Mouse (Mus musculus) ES-E14 (cell line): ENCODE measurements around the gene Isx. TPM values are rescaled to one million over a fixed set of nuclear protein-coding genes. Genes with fewer than 3 reads are reported as not detected.

Source experiments
- DNase-seq: peaks from one replicate; pipeline ENCODE4 v3.0.0-alpha.2; 2013; ENCODE audit warnings: low read depth, low spot score
- H3K27ac ChIP-seq: 2 replicates; pipeline ENCODE4 v1.5.1; 2012; ENCODE audit warnings: low read depth, mild to moderate bottlenecking, low read length, moderate library complexity, mixed read lengths; ENCODE audit not compliant: poor library complexity, insufficient read depth, severe bottlenecking
- H3K36me3 ChIP-seq: 2 replicates; pipeline ENCODE4 v1.6.1; 2012; ENCODE audit warnings: mild to moderate bottlenecking, low read length, moderate library complexity, mixed read lengths; ENCODE audit not compliant: control insufficient read depth, poor library complexity, insufficient read depth, severe bottlenecking
- H3K4me1 ChIP-seq, 2 experiments: fragments of 150-350 bp in 1 of 2; sonication (generic) in 1 of 2; 2 replicates each; pipeline ENCODE4 v1.6.1; 2012; ENCODE audit warnings: low read length in 2 of 2, mild to moderate bottlenecking in 1 of 2, mixed read lengths in 1 of 2; ENCODE audit not compliant: control insufficient read depth in 2 of 2, insufficient read depth in 2 of 2, poor library complexity in 1 of 2
- H3K4me3 ChIP-seq, 2 experiments: fragments of 150-350 bp in 1 of 2; sonication (generic) in 1 of 2; 2 replicates each; pipeline ENCODE4 v1.5.1; 2012; ENCODE audit warnings: low read length in 2 of 2, low read depth in 1 of 2, mild to moderate bottlenecking in 1 of 2, mixed read lengths in 1 of 2; ENCODE audit not compliant: insufficient read depth in 1 of 2, poor library complexity in 1 of 2, severe bottlenecking in 1 of 2
- H3K9ac ChIP-seq: 2 replicates; pipeline ENCODE4 v1.6.1; 2012; ENCODE audit warnings: low read depth, mild to moderate bottlenecking, low read length, mixed read lengths; ENCODE audit not compliant: poor library complexity, insufficient read depth, severe bottlenecking
- H3K9me3 ChIP-seq: fragments of 150-350 bp; sonication (generic); 2 replicates; pipeline ENCODE4 v1.6.1; 2012; ENCODE audit warnings: low read depth, mild to moderate bottlenecking, low read length; ENCODE audit not compliant: control insufficient read depth, insufficient read depth
- CHD2 ChIP-seq: IDR thresholded peaks from 2 replicates; pipeline ENCODE4 v1.6.1; 2014; ENCODE audit warnings: mild to moderate bottlenecking, low read depth, low read length, inconsistent platforms
- HCFC1 ChIP-seq: IDR thresholded peaks from 2 replicates; pipeline ENCODE4 v1.6.1; 2012; ENCODE audit warnings: low read length, inconsistent platforms, borderline replicate concordance; ENCODE audit not compliant: insufficient read depth
- MAFK ChIP-seq: IDR thresholded peaks from 2 replicates; pipeline ENCODE4 v1.6.1; 2014; ENCODE audit warnings: mild to moderate bottlenecking, low read depth, low read length, inconsistent platforms; ENCODE audit not compliant: insufficient read depth
- ZC3H11A ChIP-seq: IDR thresholded peaks from 2 replicates; pipeline ENCODE4 v1.6.1; 2012; ENCODE audit warnings: low read depth, mild to moderate bottlenecking, inconsistent platforms, low read length, borderline replicate concordance
- ZNF384 ChIP-seq: IDR thresholded peaks from 2 replicates; pipeline ENCODE4 v1.6.1; 2012; ENCODE audit warnings: low read depth, low read length, inconsistent platforms
- in situ Hi-C, 2 experiments: fragments of 600-800 bp; cut with MboI; formaldehyde crosslinking; loops; one replicate each; pipeline ENCODE4 v1.15.1; 2025; ENCODE audit warnings: low sequenced_read_pairs in 2 of 2, inconsistent platforms in 1 of 2; ENCODE audit not compliant: unreplicated experiment in 2 of 2
- total RNA-seq: library from RNA; depleted of rRNA; stranded (reverse); fragments of 300-350 nt; gene quantifications from 2 replicates; pipeline ENCODE4 v1.2.3, GENCODE M21; 2012; rRNA removed

Isx gene
- total RNA-seq, 1 experiment, result 0.13 TPM

DNA sequence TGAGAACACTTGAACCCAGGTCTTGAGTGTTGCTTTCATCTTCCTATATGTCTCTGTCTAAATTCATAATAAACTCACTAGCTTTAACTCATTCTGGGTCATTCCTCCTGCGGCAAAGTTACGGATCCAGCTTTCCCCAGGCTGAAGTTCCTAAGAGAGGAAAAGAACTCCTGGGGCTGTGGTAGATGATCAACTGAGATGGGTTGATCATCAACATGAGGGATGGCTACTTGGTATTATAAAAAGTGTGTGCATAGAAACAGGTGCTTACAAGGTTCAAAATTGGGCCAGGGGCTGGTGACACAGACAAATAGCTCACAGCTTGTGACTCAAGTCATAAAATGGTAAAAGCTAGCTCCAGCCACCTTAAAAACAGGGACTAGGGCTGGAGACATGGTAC, 63.7 kb downstream of the Isx start:
- Histone ChIP-seq H3K36me3 (no peaks in the 10 kb centered on the region), H3K9ac (no peak overlapping the region), H3K4me1 (no peaks in the 10 kb centered on the region), H3K9me3 (no peaks in the 10 kb centered on the region), H3K27ac (no peak overlapping the region), H3K4me3 (no peak overlapping the region)
- in situ Hi-C loops, result no loop called here
- DNase-seq, result no peak
- TF ChIP-seq HCFC1 (no peak), CHD2 (no peak), ZC3H11A (no peak), MAFK (no peak), ZNF384 (no peak)

DNA sequence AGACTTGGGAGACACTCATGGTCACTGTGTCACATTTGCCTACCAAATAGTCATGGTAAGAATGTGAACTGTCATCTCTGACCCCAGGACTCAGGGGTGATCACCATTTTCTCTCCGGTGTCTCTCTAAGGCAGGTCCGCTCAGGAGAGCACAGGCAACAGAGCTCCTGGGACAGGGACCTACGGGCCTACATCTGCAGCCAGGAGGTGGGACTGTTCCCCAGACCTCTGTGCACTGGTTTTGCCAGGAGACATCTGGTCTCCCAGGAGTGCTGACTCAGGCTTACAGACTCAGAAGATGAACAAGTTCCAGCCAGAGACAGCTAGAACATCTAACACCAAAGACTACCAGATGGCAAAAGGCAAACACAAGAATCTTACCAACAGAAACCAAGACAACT, 69.1 kb downstream of the Isx start:
- Histone ChIP-seq H3K27ac (no peak overlapping the region), H3K9ac (no peak overlapping the region), H3K4me1 (no peaks in the 10 kb centered on the region), H3K36me3 (no peaks in the 10 kb centered on the region), H3K4me3 (no peak overlapping the region), H3K9me3 (no peaks in the 10 kb centered on the region)
- TF ChIP-seq ZNF384 (no peak), CHD2 (no peak), ZC3H11A (no peak), MAFK (no peak), HCFC1 (no peak)
- in situ Hi-C loops, result no loop called here
- DNase-seq, result no peak

Other genes starting within 250 kb of the Isx start
- 66.5 and 75.4 TPM in 2 replicates for gene Hmgxb4, start 120.2 kb downstream of the Isx start, total RNA-seq
- 24.5 and 24.7 TPM in 2 replicates for gene Tom1, start 160.5 kb downstream of the Isx start, total RNA-seq
- 111 and 124 TPM in 2 replicates for gene Hmox1, start 220.4 kb downstream of the Isx start, total RNA-seq
- 315 TPM in 2 replicates for gene Mcm5, start 236.4 kb downstream of the Isx start, total RNA-seq